Mouse (Mus musculus) liver, postnatal 0 days (tissue): ENCODE data around the gene Thsd7a.

Source experiments
- CTCF ChIP-seq: sonication (generic); IDR thresholded peaks from 2 replicates; pipeline ENCODE4 v1.5.1; 2016; ENCODE audit warnings: antibody characterized with exemption, low read depth
- EP300 ChIP-seq: IDR thresholded peaks from 2 replicates; pipeline ENCODE4 v1.6.1; 2016; ENCODE audit warnings: antibody characterized with exemption, low read depth, mild to moderate bottlenecking

DNA sequence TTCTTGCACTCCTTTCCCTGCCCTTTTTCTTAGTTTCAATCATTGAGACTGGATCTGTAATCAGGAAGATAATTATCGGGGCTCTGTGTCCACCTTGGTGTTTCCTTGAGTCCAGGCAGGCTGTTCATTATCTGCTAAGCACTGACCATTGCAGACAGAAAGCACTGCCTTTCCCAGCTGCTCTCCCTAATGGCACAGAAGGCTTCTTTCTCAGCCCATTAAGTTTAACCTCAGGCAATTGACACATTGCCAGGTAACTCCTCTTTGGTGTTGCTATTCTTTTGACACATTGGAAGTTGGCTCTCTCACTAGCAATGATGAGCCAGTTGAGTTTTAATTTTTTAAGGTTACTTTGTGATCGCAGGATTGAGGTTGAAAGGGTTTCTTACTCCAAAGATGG, 441.7 kb downstream of the Thsd7a start:
- TF ChIP-seq CTCF (no peak), EP300 (no peak)
